Mouse (Mus musculus) gastrocnemius, postnatal 4 days (tissue): Measurements from ENCODE around the gene Sult6b2. TPM values are rescaled to one million over a fixed set of nuclear protein-coding genes. Genes with fewer than 3 reads are reported as not detected.

Experiments
- DNase-seq, 2 experiments: peaks; one replicate each; pipeline ENCODE4 v3.0.0; 2021 to 2022; ENCODE audit warnings: low spot score in 2 of 2, mixed read lengths in 2 of 2
- total RNA-seq, 2 experiments: library from RNA; stranded (reverse); gene quantifications; 2 replicates each; pipeline ENCODE4 v1.2.3; 2021

Gene Sult6b2
- total RNA-seq, 2 experiments from 2014 or later, result not detected

DNA sequence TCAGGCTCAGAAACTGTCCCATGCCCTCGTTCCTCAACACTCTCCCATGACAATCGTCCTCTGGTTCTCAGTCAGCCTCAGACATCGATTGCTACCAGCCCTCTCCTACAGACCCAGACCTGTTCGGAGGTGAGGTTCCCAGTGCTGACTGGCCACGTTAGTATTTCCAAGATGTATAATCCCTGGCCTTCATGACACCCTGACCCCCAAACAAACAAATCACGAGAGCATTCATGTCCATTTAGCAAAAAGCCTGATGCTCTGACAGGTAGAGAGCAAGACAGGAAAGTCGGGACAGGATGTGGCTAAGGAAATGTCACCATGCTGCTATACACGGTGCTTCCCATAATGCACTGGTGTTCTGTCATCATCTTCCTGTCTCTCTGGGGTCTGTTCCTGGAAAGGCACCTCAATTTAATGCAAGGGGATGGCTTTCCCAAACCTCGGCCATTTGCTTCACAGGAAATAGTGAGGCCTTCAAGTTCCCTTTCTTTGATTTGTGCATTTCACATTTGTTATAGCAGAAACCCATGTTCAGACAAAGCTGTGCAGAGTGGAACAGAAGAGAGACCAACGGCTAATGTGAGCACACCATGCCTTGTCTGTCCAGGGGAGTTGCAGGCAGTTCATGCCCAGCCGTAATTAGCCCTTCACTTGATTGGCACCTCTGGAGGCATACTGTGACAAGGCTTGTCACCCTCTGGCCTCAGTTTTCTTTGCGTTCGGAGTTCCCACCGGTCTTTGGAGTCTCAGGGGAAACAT lies 24.3 kb downstream of the Sult6b2 start:
- no peak for DNase-seq

DNA sequence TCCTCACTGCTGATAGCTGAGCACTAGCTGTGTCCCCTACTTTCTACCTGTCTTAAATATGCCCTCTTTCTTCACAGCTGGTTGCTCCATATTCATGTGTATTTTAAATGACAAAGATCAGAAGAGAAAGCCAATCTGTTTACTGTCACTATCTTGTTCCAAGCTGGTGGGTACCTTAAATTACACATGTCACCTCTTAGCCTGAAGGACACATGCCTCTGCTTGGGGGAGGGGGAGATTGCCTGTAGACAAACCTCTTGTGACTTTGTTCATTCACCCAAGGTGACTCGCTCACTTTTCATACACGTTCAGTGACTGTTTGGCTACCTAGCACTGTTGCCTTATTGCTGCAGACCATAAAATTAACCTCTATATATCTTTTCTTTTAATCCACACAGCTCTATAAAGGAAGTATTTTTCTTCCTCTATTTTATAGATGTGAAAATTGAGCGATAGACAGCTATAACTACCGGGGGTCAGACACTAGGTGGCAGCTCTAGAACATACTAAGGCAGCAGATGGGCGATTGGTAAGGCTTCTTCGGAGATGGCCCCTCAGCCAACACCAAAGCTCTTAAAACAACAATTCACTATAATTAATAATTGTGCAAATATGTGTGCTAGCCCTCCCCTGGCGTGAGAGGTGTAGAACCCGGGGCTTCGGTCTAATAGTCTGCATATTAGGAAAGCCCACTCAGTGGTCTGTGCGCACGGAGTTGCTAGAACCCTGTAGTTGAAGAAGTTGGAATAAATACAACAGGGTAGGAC lies 25.1 kb downstream of the Sult6b2 start:
- peak in 1 of 2 experiments; percentile 38 for DNase-seq

DNA sequence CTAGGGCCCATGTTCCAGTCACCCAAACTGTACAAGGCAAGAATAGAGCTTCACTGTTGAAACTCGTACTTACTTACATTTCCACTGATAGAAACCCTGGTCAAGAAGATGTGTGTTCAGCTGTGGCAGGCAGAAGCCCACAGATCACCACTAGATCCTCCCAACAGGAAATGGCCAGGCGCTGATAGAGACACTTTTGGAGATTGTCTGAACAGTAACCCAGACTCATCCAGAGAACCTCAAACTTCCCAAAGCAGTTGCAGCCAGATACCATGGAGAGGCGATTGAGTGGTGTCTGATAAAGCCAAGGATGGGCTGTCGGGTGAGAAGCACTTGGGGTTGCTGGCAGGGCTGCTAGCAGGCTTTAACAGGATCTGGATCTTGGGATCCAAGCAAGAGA lies 27.4 kb downstream of the Sult6b2 start:
- no peak for DNase-seq

DNA sequence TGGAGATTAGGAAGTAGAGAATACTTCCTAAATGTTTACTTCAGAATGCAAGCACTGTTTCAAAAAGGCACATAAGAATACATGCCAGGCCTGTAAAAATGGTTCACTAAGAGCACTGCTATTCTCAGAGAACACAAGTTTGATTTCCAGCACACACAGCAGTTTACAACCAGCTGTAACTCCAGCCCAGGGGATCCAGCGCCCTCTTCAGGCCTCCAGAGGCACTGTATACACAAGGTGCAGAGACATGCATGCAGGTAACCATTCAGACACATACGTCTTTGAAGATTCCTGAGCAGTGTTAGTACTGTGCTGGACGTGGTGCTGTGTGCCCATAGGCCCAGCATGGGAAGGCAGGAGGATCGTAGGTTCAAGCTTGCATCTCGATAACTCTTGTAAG lies 30.7 kb downstream of the Sult6b2 start:
- no peak for DNase-seq

DNA sequence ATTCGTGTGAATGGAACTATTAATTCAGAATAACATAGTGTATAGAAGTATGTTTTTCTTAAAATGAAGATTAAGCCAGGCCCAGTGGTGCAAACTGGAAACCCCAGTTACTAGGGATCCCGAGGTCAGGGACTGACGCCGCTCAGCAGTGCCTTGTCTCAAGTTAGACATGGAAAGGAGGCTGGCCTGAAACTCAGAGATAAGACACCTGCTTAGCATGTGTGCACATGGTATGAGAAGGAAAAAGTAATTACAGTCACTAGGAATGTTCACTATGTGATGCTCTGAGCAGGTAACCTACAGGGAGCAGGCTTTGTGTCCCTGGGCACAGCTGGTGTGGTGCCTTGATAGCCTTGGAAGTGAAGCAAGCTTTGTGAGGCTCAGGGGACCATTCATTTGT lies 32.7 kb downstream of the Sult6b2 start:
- DNase-seq, result no peak

DNA sequence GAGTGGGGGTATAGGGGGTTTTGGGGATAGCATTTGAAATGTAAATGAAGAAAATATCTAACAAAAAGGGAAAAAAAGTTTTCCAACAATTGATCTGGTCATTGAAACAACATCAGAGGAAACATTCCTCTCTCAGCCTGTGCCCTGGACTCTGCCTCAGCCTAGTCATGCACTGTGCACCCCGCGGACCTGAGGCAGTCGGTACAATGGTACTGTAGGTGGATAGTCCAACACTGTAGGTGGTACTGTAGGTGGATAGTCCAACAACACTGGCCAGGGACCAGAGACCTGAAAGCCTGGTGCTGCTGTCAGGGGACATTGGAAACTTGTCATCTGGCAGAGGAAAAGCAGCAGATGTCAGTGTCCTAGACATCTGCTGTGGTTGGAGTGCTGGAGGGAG lies 34.4 kb downstream of the Sult6b2 start:
- DNase-seq, result no peak

DNA sequence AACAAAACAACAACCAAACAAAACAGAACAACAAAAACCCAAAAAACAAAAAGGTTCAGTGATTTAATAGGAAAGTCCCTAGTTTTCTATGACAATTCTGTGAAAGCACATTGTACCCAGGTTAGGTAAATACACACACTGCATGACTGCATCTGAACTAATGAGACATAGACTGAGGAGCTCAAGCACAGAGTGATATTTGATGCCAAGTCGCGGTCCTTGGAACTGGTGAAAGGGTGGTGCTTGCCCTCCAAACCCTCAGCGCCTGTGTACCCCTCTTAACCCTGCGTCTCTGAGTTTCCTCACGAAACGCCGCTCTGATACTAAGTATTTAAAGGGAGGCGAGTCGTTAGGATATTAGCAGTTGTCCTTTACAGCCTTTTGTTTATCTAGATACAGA lies 37.0 kb downstream of the Sult6b2 start:
- no peak for DNase-seq

DNA sequence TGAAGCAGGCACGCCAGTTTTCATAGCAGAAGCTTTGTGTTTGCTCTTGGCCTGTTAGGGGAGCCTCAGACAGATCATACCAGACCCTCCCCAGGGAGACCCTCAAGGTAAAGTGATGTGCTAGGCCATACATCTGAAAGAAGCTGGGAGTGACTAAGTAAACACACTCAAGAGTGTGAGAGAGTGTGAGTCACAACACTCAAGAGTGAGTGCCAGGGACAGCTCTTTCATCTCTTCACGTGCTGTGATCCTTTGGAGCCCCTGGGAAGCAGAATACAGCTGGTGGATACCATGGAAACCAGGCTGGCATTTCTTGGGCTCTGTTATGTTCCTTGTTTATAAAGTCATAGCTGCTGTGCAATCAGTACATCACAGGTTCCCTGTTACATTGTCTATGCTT lies 39.4 kb downstream of the Sult6b2 start:
- DNase-seq, result no peak

DNA sequence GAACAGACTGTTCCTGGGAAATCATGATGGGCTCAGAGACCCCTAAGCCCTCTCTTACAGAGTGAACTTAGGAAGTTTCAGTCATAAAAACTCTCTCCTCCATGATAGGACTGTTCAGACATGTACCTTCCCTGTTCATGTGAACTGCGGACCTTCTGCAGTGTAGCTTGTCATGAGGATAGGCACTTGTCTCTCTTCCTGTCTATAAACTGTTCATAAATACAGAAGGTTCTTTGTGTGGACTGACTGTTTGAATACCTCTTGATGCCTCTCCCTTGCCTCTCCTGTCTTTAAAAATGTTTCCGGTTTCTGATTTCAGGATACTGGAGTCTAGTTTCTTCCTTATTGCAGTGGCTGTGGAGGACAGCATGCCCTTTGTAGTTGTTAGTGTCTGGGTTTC lies 44.7 kb downstream of the Sult6b2 start:
- DNase-seq, result no peak

DNA sequence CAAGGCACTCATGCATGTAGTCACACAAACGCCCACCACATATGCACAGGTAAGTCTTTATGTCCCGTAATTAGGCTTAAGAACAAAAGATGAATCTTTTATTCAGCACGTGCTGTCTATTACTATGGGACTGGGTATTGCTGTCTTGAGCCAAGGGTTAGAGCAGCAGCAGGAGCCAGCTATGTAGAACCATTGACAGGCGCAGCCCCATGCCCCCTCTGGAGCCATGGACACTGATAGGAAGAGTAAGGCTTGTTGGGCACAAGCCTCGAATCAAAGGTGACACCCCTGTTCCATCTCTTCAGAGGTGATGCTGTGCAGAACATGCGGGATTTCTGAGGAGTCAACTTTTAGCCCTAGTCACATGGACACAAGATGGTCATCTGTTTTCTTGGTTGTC lies 45.7 kb downstream of the Sult6b2 start:
- DNase-seq, result no peak

DNA sequence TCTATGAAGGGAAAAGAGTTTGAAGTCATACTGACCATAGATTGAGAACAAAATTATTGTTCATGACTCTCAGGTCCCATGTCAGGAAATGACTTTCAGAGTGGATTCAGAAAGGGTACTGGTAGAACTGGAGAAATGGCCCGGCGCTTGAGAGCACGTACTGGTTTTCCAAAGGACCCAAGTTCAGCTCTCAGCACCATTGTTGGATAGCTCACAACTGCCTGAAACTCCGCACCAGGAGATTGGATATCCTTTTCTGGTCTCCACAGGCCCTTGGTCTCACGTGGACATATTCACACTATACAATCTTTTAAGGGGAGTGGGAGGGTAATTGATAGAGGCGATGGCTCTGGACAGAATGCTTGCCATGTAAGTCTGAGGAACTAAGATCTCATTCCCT lies 46.3 kb downstream of the Sult6b2 start:
- no peak for DNase-seq

DNA sequence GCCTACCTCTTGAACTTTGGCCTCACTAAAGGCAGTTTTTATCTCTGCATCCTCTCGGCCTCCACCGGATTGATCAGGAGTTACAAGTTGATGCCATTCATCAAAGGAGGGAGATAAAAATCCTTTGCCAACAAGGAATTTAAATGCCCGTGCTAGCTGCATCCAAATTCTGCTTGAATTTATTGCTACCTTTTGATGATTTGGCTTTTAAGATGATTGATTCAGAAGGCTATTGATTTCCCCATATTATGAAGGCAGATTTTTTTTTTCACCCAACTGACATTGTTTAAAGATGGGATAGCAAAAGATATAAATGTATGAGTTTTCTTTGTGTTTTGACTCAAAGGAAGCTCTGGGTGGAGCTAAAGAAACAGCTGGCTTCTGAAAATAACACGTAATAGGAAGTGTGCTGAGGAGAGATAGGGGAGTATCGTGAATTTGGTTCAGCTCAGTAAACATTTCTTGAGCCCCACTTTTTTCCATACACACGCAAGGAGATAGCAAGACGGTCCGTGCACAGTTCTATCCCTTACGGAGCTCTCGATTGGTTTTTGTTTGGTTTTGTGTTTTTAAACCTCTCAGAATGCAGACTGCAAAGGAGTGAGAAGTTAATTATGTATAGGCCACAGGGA lies 46.9 kb downstream of the Sult6b2 start:
- DNase-seq, result no peak

DNA sequence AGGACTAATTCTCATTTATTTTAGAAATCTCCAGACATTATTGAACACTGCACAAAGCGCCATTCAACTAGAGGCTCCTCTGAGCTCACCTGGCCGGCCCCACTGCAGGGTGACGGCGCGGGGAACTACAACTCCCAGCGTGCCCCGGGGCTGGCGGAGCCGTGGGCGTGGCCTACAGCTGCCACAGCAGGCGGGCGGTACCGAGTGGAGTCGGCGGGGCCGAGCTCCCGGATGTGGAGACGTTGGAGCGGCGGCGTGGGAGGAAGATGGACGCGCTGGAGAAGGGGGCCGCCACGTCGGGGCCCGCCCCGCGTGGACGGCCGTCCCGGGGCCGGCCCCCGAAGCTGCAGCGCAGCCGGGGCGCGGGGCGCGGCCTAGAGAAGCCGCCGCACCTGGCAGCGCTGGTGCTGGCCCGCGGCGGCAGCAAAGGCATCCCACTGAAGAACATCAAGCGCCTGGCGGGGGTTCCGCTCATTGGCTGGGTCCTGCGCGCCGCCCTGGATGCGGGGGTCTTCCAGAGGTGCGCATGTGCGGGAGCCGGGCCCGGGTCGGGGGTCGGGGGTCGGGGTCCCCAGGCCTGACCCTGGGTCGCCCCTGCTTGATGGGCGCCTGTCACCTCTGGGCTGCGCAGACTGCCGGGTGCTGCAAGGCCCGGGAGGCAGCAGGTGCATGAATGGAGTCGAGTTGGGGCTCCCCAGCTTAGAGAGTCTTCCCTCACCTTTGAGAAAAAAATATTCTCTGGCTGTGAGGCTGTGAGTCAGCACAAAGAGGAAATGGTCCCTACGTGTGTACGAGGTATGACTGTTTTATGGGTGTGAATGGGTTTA lies 47.6 kb downstream of the Sult6b2 start, which contains the start of gene Cmas:
Gene Cmas, plus strand, starts transcription at position 180 of the 827 bp plus-strand sequence.
- peak; percentile 74 to 85 for DNase-seq

DNA sequence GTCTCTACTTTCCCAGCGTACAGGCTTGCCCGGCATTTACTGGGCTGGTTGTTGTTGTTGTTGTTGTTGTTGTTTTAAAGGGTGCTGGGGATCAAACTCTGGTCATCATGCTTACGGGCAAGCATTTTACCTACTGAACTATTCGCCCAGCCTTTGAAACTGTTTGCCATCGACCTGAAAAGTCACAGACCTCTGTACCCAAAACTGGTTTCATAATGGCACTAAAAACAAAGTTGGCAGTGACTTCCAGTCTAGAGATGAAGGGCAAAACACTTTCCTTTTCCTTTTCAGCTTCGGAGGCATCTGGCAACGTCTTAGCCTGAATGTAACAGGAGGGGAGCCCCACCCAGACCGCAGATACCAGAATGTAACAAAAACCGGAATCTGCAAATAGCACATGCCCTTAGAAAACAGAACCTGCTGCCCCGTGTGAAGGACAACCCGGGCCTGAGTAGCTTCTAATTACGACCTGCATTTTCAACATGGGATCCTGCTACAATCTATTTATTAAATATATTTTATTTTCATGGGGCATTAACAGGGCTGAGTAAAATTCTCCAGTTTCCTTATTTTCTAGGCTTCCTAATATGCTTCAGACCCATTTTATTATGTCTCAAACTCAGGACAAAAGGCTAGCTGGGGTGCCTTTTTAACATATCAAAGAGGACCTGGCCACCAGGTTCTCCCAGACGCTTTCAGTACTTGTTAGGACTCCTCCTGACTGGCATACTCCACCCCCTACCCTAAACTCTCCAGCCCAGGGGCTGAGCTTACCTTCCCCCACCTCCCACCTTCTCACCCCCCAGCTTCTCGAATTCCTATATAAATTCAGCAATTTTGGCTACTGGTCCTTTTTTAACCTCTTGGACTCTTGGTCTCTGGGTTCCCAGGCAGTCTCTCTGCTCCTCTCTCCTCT lies 51.7 kb downstream of the Sult6b2 start:
- DNase-seq, result no peak

DNA sequence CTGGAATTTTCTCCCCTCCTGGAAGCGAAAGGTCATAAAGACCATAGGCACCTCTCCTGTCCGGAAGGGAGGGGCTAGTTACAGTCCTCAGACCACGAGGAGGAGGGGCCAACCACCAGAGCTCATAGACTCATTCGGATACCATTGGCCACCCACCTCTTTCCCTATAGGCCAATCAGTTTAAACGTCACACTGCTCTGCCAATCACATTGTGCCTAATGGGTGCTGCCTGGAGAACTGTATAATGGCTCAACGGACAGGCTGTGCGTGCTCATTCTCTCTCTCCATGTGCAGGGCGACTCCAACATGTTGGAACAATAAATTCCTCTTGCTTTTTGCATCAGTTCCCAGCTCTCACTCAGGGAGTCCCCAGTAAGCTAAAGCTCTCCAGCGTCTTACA lies 52.9 kb downstream of the Sult6b2 start:
- no peak for DNase-seq

DNA sequence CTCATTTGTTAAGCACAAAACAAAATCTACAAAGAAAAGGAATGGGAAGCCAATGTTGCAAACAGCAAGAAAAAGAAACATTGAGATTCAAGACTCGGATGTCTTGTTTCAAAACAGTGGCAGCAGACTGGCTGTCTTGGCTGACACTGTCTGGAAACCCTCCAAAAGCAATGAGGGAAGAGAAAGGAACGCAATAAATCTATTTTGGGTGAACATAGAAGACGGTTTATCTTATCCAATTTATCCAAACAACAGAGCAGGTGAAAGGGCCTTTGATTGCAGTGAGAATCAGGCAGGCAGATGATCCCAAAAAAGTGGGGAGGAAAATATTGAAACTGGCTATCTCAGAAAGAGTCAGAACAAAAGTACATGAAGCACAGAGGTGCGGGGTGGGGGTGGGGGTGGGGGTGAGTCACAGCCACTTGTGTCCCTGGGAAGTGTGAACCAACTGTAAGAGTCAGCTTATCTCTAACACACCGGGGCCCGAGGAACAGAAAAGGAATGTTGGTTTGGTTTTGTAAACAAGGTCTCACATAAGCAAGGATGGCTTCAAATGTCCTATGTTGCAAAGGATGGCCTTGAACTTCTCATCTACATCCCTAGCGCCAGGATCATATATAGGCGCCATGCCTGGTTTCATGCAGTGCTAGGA lies 56.1 kb downstream of the Sult6b2 start:
- no peak for DNase-seq

DNA sequence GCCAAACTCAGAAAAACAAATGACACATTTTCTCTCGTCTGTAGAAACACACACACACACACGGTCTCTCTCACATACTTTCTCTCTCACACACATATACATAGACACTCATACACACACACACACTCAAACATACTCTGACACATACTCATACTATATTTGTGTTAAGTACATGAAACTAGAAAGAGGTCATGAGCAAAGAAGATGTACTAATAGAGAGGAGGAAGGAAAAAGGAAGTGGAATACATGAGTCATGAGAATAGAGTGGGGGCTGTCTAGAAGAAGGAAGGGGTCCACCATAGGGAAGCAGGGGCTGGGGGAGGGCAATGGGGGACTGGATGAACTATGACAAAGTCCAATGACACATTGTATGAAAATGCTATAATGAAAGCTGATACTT lies 57.1 kb downstream of the Sult6b2 start:
- DNase-seq, result no peak

DNA sequence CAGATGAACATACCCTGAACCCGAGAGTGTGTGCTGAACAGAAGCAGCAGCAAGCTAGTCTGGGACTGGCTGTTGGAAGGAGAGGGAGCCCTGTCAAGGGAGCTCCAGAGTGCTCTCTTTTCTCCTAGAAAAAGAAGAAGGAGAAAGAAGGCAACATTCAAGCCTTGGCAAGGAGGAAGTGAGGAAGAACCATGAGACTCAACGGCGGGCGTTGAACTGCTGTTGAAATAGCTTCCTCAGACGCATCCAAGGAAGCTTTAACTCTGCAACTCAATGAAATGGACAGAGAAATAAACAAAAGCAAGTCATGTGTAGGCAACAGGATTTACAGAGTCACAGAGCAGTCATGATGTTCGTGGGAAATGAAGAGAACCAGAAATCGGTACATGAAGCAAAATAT lies 57.5 kb downstream of the Sult6b2 start:
- no peak for DNase-seq

DNA sequence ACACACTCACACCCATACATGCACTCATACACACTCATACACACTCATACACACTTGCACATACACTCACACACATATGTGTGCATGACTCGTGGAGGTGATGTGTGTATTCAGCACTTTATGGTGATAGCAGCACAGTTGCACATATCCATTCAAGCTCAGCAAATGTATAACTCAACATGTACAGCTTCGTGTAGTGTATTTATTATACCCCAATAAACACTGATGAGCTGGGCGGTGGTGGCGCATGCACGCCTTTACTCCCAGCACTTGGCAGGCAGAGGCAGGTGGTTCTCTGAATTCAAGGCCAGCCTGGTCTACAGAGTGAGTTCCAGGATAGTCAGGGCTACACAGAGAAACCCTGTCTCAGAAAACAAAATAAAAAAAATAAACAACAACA lies 58.8 kb downstream of the Sult6b2 start:
- no peak for DNase-seq

DNA sequence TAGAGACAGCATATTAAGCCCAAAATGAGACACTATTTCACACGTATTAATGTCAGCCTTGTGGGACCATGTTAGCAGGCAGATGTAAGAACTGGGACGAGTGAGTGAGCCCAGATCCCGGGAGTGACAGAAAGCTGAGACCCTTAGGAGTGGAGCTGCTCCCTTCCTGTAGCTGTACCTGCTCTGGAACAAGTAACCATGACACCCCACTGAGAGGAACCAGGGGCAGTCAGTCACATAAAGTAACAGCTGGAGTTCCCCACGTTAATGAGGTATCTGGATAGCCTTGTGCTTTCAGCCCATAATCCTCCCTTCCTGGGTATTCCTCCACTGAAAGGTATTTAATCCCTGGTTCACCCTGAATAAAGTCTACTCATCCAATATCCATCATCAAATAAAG lies 61.1 kb downstream of the Sult6b2 start:
- DNase-seq, result no peak
